Mouse (Mus musculus) urinary bladder, postnatal 14 days (tissue): Measurements from ENCODE around the gene Bptf.
"Not testable (repeated sequence)": the region's sequence is repeated elsewhere in the genome, so short reads cannot be mapped to it uniquely, and the experiment has no call there.

ENCODE experiments used
- DNase-seq: peaks from one replicate; pipeline ENCODE4 v3.0.0; 2021; ENCODE audit warnings: low spot score

Bptf gene

GRCm38 (mm10) chr11:106985979-106986604 is 145.8 kb downstream of the Bptf start:
- DNase-seq = not testable (repeated sequence)
